Mouse (Mus musculus) gastrocnemius, postnatal 10 days (tissue): Measurements from ENCODE around the gene Sept9. TPM values are rescaled to one million over a fixed set of nuclear protein-coding genes. Genes with fewer than 3 reads are reported as not detected.
"Not testable (repeated sequence)": the region's sequence is repeated elsewhere in the genome, so short reads cannot be mapped to it uniquely, and the experiment has no call there.

Source experiments
- DNase-seq: peaks from one replicate; pipeline ENCODE4 v3.0.0; 2021; ENCODE audit warnings: mixed read lengths
- total RNA-seq, 2 experiments: library from RNA; stranded (reverse); gene quantifications; 2 replicates each; pipeline ENCODE4 v1.2.3; 2021

The Sept9 gene
- total RNA-seq, 2 experiments from 2014 or later: 40.1 to 51.9 TPM

DNA sequence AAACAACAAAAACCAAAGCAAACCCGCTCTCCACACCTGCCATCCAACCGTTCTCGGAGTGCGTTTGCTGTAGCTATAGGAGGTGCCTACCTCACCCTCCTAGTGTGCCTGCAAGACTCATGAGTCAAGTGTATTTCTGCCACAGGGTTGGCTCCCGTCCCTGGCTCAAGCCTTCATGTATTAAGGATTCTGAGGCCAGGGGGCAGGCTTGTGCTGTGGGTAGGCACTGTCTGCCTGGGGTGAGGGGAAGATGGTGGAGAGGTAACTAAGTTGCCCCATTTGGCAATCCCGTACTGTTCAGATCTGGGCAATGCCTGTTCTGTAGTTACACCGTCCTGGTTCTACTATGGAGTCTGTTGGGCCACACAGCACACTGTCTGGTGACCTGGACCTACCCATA, 114.6 kb downstream of the Sept9 start:
- DNase-seq: no peak

DNA sequence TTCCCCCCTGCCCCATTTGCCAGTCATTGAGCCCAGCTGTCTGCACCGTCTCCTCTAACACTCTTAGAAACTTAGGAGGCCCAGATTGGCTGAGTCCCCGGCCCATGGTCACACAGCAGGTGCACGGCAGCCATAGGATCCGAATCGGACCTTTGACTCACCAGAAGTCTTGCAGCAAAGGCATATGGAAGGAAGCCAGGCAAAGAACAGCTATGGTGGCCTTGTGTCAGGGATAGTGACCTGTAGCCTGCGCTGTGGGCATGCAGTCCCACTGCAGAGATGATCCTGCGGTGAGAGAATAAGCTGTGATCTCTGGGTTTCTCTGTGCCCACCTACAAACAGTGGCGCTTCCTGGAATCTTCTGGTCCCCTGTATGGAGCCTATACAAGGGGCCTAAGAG, 115.1 kb downstream of the Sept9 start:
- DNase-seq: no peak

DNA sequence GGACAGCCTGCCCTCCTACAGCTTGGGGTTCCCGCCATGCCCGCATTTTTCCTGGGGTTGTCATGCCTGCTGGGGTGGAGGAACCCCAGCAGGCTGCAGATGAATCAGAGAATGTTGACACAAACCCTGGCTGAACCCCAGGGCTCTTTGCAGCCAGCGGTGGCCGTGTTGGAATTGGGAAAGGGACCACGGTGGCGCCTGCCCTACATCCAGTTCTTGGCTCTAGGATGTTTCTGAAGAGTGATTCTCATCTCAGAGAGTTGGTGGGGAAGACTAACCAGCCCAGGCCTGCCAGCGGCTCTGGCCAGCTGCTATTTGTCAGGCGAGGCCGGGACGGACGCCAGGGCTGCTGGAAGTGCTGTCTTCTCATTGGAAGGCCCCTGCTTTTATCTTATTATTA, 115.8 kb downstream of the Sept9 start:
- peak; percentile 75 for DNase-seq

- DNase-seq: no peak
These were observed 117.2 kb downstream of the Sept9 start for GRCm38 (mm10) chr11:117316441-117317331.

DNA sequence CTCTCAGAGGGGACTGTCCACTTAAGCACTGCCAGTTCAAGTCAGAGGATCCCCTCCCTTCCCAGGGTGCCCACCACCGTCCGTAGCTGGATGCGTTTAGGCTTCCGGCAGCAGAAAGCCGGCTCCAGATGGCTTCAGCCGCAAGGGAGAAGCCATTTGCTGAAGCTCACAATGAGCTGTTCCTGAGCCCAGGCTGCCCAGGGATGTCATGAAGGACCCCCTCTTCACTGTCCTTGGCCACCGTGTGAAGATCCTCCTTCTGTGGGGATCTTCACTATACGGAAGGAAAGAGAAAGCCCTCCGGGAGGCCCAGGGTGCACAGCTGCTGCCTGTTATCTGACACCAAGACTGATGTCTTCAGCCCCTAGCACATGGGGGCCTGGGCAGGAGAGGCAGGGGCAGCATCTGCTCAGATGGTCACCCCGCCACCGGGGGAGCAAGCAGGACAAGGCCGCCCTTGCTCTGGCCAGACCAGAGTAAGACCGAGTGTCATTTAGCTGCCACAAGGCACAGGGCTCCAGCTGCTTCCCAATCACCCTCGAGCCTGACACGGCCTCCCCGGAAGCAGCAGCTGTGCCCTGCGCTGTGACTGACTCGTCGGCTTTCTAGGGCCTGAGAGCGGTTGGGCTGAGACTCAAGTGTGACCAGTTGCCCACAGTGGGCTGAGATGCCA, 118.1 kb downstream of the Sept9 start:
- peak; percentile 76 for DNase-seq

DNA sequence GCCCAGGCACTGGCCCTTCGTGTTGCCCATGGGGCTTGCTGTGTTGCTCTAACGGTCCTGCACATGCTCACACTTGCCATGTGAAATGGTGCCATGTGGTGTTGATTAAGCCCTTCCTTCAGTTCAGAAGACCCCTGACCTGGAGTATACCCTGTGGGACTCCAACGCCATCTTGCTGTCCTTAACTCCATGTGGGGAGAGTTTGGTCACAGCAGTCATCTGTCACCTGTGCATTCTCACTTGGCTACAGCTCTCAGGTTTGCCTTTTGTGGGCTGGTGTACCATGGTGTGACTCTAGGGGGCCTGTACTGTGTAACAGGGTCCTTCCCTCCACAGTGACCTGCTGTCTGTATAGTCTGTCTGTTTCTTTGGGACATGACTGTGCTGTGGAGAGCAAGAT, 118.7 kb downstream of the Sept9 start:
- no peak for DNase-seq

GRCm38 (mm10) chr11:117318731-117319542, 119.5 kb downstream of the Sept9 start:
- DNase-seq: no peak

GRCm38 (mm10) chr11:117319543-117320335, 120.3 kb downstream of the Sept9 start:
- DNase-seq: no peak

DNA sequence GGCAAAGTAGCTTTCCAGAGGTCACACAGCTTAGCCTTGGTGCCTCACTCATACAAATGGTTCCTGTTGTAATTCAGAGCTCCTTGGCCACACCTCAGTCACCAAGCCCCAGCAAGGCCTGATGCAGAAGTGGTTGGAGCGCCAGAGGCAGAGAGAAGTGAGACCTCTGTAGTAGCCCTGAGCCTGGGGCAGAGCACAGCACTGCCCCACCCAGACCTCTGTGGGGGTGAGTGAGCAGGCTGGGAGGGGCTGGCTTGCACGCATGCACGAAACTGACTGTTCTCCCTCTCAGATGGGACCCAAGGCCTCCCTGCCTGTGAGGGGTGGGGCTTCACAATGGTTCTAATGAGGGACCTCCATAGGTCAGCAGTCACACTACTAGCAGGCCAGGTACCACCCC, 121.0 kb downstream of the Sept9 start:
- no peak for DNase-seq

GRCm38 (mm10) chr11:117321311-117321971, 122.0 kb downstream of the Sept9 start:
- no peak for DNase-seq

GRCm38 (mm10) chr11:117322311-117322710, 122.8 kb downstream of the Sept9 start:
- no peak for DNase-seq

DNA sequence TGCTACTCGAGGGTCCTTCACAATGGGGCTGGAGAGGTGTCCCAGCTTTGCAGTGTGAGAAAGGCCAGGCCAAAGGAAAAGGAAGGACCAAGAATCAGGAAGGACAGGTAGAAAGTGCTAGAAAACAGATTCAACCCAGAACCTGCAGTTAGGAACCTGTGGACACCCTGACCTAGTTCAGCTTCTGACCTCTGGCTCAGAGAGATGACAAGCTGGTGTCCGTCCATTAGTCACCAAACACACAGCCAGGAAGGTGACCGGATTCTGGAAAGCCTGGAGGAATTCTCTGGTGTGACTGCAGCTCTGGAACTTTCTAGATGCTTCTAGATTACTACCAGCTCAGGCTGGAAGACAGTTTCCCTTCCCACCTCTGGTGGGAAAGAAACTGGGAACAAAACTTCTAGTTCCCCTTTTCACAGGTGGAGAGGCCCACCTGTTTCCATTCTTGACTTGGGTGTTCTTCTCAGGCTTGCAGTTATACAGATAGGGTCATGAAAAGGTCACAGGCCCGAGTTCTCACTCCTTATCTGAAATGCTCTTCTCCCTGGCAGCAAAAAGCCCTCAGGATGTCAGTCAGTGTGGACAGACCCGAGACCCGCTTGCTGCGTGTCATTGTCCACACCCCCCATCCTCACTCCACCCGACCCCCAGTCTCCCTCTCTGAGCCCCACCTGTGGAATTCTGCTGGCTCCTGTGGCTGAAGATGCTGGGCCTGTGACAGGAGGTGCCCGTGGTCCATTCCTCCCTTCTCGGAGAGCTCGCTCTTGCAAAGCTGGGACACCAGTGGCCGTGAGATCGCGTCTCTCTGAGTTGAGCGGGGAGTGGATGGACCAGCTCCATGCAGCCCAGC, 123.5 kb downstream of the Sept9 start:
- DNase-seq: no peak

- DNase-seq: no peak
These were observed 124.6 kb downstream of the Sept9 start for GRCm38 (mm10) chr11:117323976-117324574.

- DNase-seq: not testable (repeated sequence)
These were observed 125.3 kb downstream of the Sept9 start for GRCm38 (mm10) chr11:117324718-117325117.

GRCm38 (mm10) chr11:117325131-117325467, 125.6 kb downstream of the Sept9 start:
- no peak for DNase-seq

DNA sequence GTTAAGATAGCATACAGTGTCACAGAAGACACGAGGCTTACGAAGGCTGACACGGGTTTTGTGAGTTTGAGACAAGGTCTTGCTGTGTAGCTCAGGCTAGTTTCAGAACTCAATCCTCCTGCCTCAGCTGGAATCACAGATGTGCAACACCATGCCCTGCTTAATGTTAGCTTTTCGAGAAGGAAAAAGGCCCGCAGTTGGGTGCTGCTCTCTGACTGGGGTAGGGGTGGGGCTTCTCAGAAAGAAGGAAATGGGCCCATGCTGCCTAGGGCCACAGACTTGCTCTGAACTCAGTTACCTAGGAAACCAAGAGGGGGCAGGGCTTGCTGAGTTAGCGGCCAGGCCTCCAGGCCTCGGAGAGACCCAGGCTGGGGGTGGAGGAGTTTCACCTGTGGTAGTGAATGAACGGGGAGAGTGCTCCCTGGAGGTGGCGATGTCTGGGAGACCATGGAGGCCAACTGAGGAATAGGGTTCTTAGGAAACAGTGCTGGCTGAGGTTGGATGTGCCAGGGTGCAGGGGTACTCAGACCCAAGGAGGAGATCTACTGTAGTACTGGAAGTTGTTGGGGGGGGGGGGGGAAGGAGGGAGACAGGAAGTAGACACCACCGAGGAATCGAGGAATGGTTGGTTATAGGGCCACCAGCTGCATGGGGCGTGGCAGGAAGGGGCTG, 126.1 kb downstream of the Sept9 start:
- DNase-seq: no peak

DNA sequence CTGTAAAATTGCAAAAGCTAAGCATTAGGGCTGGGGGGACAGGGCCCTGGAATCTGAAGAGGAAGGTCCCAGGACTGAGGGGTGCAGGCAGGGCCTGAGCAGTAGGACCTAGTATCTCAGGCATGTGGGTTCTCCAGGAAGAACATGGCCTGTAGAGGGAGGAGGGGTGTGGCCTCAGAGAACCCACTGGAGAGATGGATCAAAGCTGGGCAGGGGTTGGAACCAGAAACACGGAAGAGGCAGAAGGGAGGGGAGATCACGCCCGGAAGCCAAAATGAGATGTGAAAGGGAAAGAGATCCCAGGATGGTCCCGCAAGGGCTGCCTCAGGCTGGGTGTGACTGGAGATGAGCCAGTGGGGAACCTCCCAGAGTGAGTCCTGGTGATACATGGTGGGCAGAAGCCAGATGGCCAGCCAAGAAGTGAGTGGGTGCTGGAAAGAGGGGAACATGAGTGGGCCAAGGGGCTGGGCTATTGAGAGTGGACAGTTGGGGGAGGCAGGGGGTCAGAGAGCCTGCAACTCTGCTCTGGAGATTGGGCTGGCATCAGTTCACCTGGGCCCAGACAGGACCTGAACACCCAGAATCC, 126.8 kb downstream of the Sept9 start:
- DNase-seq: no peak

DNA sequence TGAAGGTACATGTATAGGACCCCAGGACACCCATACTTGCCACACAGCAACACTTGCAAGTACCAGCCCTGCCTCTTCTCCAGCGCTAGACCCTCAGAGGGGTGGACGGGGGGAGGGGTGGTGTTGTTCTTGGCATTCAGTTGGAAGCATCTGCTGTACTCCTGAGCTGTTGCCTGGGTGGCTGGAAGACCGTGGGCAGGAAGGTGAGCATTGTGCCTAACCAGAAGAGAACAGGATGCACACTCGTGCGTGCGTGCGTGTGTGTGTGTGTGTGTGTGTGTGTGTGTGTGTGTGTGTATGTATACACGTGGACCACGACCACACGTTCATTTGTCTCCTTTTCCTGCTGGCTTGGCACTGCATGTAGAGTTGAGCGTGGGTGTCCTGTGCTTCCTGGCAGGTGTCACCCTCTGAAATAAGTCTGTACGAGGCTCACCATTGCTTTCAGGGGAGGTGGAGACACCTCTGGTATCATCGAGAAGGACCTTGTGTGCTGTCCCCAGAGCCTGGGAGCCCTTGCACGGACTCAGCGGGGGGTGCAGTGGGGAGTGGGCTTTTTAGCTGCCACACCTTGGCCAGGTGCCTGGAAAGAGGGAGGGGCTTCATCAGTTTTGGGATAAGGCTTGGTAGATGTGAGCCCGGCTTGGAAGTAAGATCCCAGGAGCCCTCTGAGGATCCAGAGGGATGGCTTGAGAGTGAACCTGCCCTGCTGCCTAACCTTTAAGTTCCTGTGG, 127.6 kb downstream of the Sept9 start:
- DNase-seq: no peak
